Mouse (Mus musculus): ENCODE data around the gene Eps15.

DNA sequence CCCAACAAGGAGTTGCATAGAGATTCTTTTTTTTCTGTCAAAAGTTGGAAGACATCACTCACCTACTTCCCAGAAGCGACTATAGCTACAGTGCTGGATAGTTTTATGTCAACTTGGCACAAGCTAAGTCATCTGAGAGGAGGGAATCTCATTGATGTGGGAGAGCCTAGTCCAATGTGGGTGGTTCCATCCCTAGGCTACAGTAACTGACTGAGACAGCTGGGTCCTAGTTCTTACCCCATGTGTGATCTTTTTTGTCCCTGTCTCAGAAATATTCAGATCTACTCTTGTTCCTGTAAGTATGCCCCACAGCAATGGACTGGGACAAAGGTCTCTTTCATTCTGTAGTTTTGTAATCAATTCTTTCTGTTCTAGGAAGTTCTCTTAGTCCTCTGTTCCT is 137.9 kb downstream of the Eps15 start:
- TF ChIP-seq CTCF (IDR thresholded peaks at IDR 0.05; ENCODE audit: borderline replicate concordance, insufficient read depth, low read length) (no peak), POLR2A (IDR thresholded peaks at IDR 0.05; ENCODE audit: low read depth, low read length) (no peak)
